Mouse (Mus musculus) C2C12 (cell line): ENCODE data around the gene Rgs3.

Experiments used
- CTCF ChIP-seq: IDR thresholded peaks from one replicate; pipeline ENCODE4 v1.5.1; 2011; ENCODE audit not compliant: control insufficient read depth, insufficient read depth, insufficient read length
- MAX ChIP-seq: IDR thresholded peaks from one replicate; pipeline ENCODE4 v1.6.1; 2011; ENCODE audit warnings: mild to moderate bottlenecking, control low read depth
- USF1 ChIP-seq: IDR thresholded peaks from one replicate; pipeline ENCODE4 v1.6.1; 2011; ENCODE audit warnings: low read depth, mild to moderate bottlenecking, control low read depth, moderate library complexity

- no peak for TF ChIP-seq CTCF
- no peak for TF ChIP-seq MAX
- TF ChIP-seq USF1 = no peak
These were observed 114.7 kb downstream of the Rgs3 start for GRCm38 (mm10) chr4:62674031-62674995.
